Mouse (Mus musculus): ENCODE data around the gene Mfsd14a. TPM values are rescaled to one million over a fixed set of nuclear protein-coding genes. Genes with fewer than 3 reads are reported as not detected.

Mfsd14a gene
- total and polyA plus RNA-seq, 3 experiments = 39.2 to 111 (median 45.9) TPM

GRCm38 (mm10) chr3:116618855-116619254 is 43.6 kb downstream of the Mfsd14a start (continued):
- peak; percentile 68 for TF ChIP-seq TCF12 (IDR thresholded peaks at IDR 0.05; ENCODE audit: low read depth, low read length)

DNA sequence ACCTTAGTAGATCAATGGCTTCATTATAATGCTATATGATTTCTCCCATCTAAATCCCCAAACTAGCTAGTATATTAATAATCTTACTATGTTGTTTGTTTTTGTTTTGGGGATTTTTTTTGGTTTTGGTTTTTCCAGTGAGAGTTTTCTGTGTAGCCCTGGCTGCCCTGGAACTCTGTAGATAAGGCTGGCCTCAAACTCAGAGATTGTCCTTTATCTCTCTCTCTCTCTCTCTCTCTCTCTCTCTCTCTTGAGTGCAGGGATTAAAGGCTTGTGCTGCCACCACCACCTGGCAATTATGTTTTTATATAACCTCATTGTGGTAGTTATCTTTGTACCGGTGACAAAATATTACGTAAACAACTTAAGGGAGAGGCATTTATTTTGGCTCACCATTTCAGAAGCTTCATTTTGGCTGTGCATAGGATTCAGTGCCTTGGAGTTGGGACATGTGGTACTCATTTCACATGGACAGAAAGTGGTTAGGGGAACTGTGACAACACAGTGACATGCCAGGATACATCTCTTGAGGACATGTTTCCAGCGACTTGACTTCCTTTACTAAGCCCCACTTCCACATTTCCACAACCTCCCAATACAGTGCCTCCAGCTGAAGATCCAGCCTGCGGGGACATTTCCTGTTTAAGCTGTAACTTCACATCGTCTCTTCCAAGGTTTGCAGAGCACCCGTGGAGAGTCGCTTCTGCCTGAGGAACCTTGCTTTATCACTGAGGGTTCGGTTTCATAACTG is 47.0 kb downstream of the Mfsd14a start:
- H3K9ac ChIP-seq (ENCODE audit: control insufficient read depth, low read depth, low read length, poor library complexity, severe bottlenecking) = no peak overlapping the region
- no peaks in the 10 kb centered on the region for H3K79me2 ChIP-seq (ENCODE audit: control insufficient read depth, insufficient read depth, low read length, poor library complexity)
- H3K27ac ChIP-seq (ENCODE audit: control insufficient read depth, low read depth, low read length) = no peak overlapping the region
- no peaks in the 10 kb centered on the region for H3K9me3 ChIP-seq (replicated peaks; ENCODE audit: insufficient read depth, low read length)
- TF ChIP-seq GATA1 (IDR thresholded peaks at IDR 0.05; ENCODE audit: low read depth, low read length) (peak; percentile 62), MAFK (IDR thresholded peaks at IDR 0.05; ENCODE audit: borderline replicate concordance, low read depth, low read length) (no peak), MYC (IDR thresholded peaks at IDR 0.05; ENCODE audit: low read depth, low read length) (no peak), CHD2 (IDR thresholded peaks at IDR 0.05; ENCODE audit: low read length) (no peak), RAD21 (IDR thresholded peaks at IDR 0.05; ENCODE audit: low read depth, low read length) (no peak), ZMIZ1 (IDR thresholded peaks at IDR 0.05; ENCODE audit: low read depth, low read length) (no peak), MAX (IDR thresholded peaks at IDR 0.05; ENCODE audit: low read length) (no peak), MEF2A (IDR thresholded peaks at IDR 0.05; ENCODE audit: extremely low read depth, insufficient replicate concordance, low read depth, low read length, poor library complexity, severe bottlenecking) (no peak), POLR2AphosphoS2 (IDR thresholded peaks at IDR 0.05; ENCODE audit: low read length) (no peak), RCOR1 (IDR thresholded peaks at IDR 0.05; ENCODE audit: low read depth, low read length) (peak; percentile 89), TCF12 (IDR thresholded peaks at IDR 0.05; ENCODE audit: low read depth, low read length) (0 out of 2 replicates have a peak, but pooled peaks have one; percentile 28), JUND (IDR thresholded peaks at IDR 0.05; ENCODE audit: low read depth, low read length) (no peak), UBTF (IDR thresholded peaks at IDR 0.05; ENCODE audit: borderline replicate concordance, insufficient read depth, low read depth, low read length) (no peak), TAL1 (IDR thresholded peaks at IDR 0.05; ENCODE audit: low read length) (no peak), EP300 (IDR thresholded peaks at IDR 0.05; ENCODE audit: low read depth in 1 of 2, low read length in 2 of 2) (no peak; a peak in 1 of 4 replicates), BHLHE40 (IDR thresholded peaks at IDR 0.05; ENCODE audit: borderline replicate concordance, low read depth, low read length) (no peak), NRF1 (IDR thresholded peaks at IDR 0.05; ENCODE audit: insufficient read depth, low read depth, low read length, poor library complexity, severe bottlenecking) (no peak), POLR2A (IDR thresholded peaks at IDR 0.05; ENCODE audit: control insufficient read depth in 1 of 2, insufficient read depth in 1 of 2, low read depth in 1 of 2, low read length in 2 of 2, poor library complexity in 1 of 2) (no peak), MXI1 (IDR thresholded peaks at IDR 0.05; ENCODE audit: low read depth, low read length) (no peak), NELFE (IDR thresholded peaks at IDR 0.05; ENCODE audit: low read depth, low read length) (no peak), MAZ (IDR thresholded peaks at IDR 0.05; ENCODE audit: low read depth, low read length) (no peak), HCFC1 (IDR thresholded peaks at IDR 0.05; ENCODE audit: low read depth, low read length) (no peak), SIN3A (IDR thresholded peaks at IDR 0.05; ENCODE audit: low read length) (no peak), POLR2AphosphoS5 (IDR thresholded peaks at IDR 0.05; ENCODE audit: borderline replicate concordance, low read depth, low read length) (no peak), KAT2A (conservative IDR thresholded peaks at IDR 0.05; ENCODE audit: low read depth, low read length) (no peak), GABPA (IDR thresholded peaks at IDR 0.05; ENCODE audit: low read depth, low read length) (no peak), ZC3H11A (IDR thresholded peaks at IDR 0.05; ENCODE audit: low read depth, low read length) (no peak), ETS1 (IDR thresholded peaks at IDR 0.05; ENCODE audit: low read depth, low read length) (peak; percentile 27; the same call in 1 of the 2 replicates), TBP (IDR thresholded peaks at IDR 0.05; ENCODE audit: low read depth, low read length) (no peak), ZKSCAN1 (IDR thresholded peaks at IDR 0.05; ENCODE audit: low read depth, low read length) (no peak), SMC3 (IDR thresholded peaks at IDR 0.05; ENCODE audit: low read depth, low read length) (no peak), CHD1 (IDR thresholded peaks at IDR 0.05; ENCODE audit: low read depth, low read length) (no peak), E2F4 (IDR thresholded peaks at IDR 0.05; ENCODE audit: borderline replicate concordance, low read depth, low read length) (no peak), ELF1 (IDR thresholded peaks at IDR 0.05; ENCODE audit: low read depth, low read length) (no peak)
- H3K4me1 ChIP-seq (ENCODE audit: control insufficient read depth in 1 of 2, insufficient read depth in 2 of 2, low read length in 2 of 2) = peaks cover 26 to 36% of the 10 kb centered on the region in 2 experiments
- peak; percentile 23 for DNase-seq (ENCODE audit: low read depth, low spot score)
- H3K27me3 ChIP-seq (ENCODE audit: control insufficient read depth in 1 of 2, insufficient read depth in 2 of 2, low read length in 2 of 2) = no peaks in the 10 kb centered on the region
- H3K36me3 ChIP-seq (ENCODE audit: control insufficient read depth in 1 of 2, insufficient read depth in 2 of 2, low read length in 2 of 2) = peaks cover 4 to 41% of the 10 kb centered on the region in 2 experiments; a peak in 3 of 4 replicates
- H3K4me3 ChIP-seq (ENCODE audit: control insufficient read depth in 1 of 2, insufficient read depth in 1 of 2, low read depth in 2 of 2, low read length in 2 of 2) = no peak overlapping the region

Measured in MEL (cell line).